Mouse (Mus musculus): ENCODE results near the gene Clec4g. TPM values are rescaled to one million over a fixed set of nuclear protein-coding genes. Genes with fewer than 3 reads are reported as not detected.
"Not testable (repeated sequence)": the region's sequence is repeated elsewhere in the genome, so short reads cannot be mapped to it uniquely, and the experiment has no call there.

Clec4g gene
- total RNA-seq (2021) (under 1 TPM; 0.66 to 0.70 TPM), polyA plus RNA-seq (2012; rRNA removed) (0.45 and 1.3 TPM in 2 replicates)
- long read RNA-seq, result 0 reads

GRCm38 (mm10) chr8:3720551-3720950, at the start of gene Clec4g:
Gene Clec4g (minus strand): TSS chr8:3720651.
- whole genome bisulfite sequencing, result 38% methylated on average over 5 of the region's 5 CpGs
- DNase-seq, result no peak
- TF ChIP-seq POLR2A (IDR thresholded peaks at IDR 0.05; ENCODE audit: insufficient read depth, low read depth, low read length), result no peak
- no peak for TF ChIP-seq CTCF (IDR thresholded peaks at IDR 0.05)
- no peak for TF ChIP-seq EP300 (IDR thresholded peaks at IDR 0.05; ENCODE audit: insufficient read depth, low read depth, low read length)
- no peaks in the 10 kb centered on the region for H3K79me2 ChIP-seq (replicated peaks; ENCODE audit: control insufficient read depth, insufficient read depth, low read length)
- no peaks in the 10 kb centered on the region for H3K27me3 ChIP-seq (ENCODE audit: control insufficient read depth, insufficient read depth, low read length)
- no peaks in the 10 kb centered on the region for H3K36me3 ChIP-seq (ENCODE audit: control insufficient read depth, insufficient read depth, low read length)
- no peak within 1 kb of the TSS for H3K9ac ChIP-seq (ENCODE audit: low read depth, low read length)
- no peaks in the 10 kb centered on the region for H3K4me1 ChIP-seq (ENCODE audit: control insufficient read depth, insufficient read depth, low read length)
- H3K27ac ChIP-seq, result no peak within 1 kb of the TSS
- intact Hi-C loops (cut with DNase I), result no loop called here
- H3K4me3 ChIP-seq, result no peak within 1 kb of the TSS

GRCm38 (mm10) chr8:3768641-3769040, 48.2 kb upstream of the Clec4g start:
- H3K27me3 ChIP-seq (ENCODE audit: control insufficient read depth, insufficient read depth, low read length); intact Hi-C loops (cut with DNase I); H3K9ac ChIP-seq (ENCODE audit: low read depth, low read length); H3K36me3 ChIP-seq (ENCODE audit: control insufficient read depth, insufficient read depth, low read length); H3K4me1 ChIP-seq (ENCODE audit: control insufficient read depth, insufficient read depth, low read length); DNase-seq; H3K27ac ChIP-seq; H3K4me3 ChIP-seq; H3K79me2 ChIP-seq (replicated peaks; ENCODE audit: control insufficient read depth, insufficient read depth, low read length): not testable (repeated sequence)
- WGBS, result 72% methylated on average over 5 of the region's 5 CpGs

GRCm38 (mm10) chr8:3754261-3754850, 33.9 kb upstream of the Clec4g start:
- Histone ChIP-seq H3K79me2 (replicated peaks; ENCODE audit: control insufficient read depth, insufficient read depth, low read length) (no peaks in the 10 kb centered on the region), H3K9ac (ENCODE audit: low read depth, low read length) (no peak overlapping the region), H3K27me3 (ENCODE audit: control insufficient read depth, insufficient read depth, low read length) (no peaks in the 10 kb centered on the region), H3K27ac (no peak overlapping the region), H3K4me3 (no peak overlapping the region), H3K4me1 (ENCODE audit: control insufficient read depth, insufficient read depth, low read length) (no peaks in the 10 kb centered on the region), H3K36me3 (ENCODE audit: control insufficient read depth, insufficient read depth, low read length) (no peaks in the 10 kb centered on the region)
- WGBS, result 69% methylated on average over 18 of the region's 18 CpGs
- no peak for TF ChIP-seq CTCF (IDR thresholded peaks at IDR 0.05)
- TF ChIP-seq POLR2A (IDR thresholded peaks at IDR 0.05; ENCODE audit: insufficient read depth, low read depth, low read length), result no peak
- TF ChIP-seq EP300 (IDR thresholded peaks at IDR 0.05; ENCODE audit: insufficient read depth, low read depth, low read length), result no peak
- intact Hi-C loops (cut with DNase I), result no loop called here
- peak; percentile 44 to 64 for DNase-seq

GRCm38 (mm10) chr8:3748761-3749160, 28.3 kb upstream of the Clec4g start, which contains the start of gene Cd209a:
Gene Cd209a (minus strand): TSS chr8:3748984.
- no peaks in the 10 kb centered on the region for H3K79me2 ChIP-seq (replicated peaks; ENCODE audit: control insufficient read depth, insufficient read depth, low read length)
- 75% methylated on average over 4 of the region's 4 CpGs for WGBS
- H3K36me3 ChIP-seq (ENCODE audit: control insufficient read depth, insufficient read depth, low read length), result no peaks in the 10 kb centered on the region
- no peak within 1 kb of the TSS for H3K4me3 ChIP-seq
- intact Hi-C loops (cut with DNase I), result no loop called here
- H3K27me3 ChIP-seq (ENCODE audit: control insufficient read depth, insufficient read depth, low read length), result no peaks in the 10 kb centered on the region
- no peak within 1 kb of the TSS for H3K27ac ChIP-seq
- H3K9ac ChIP-seq (ENCODE audit: low read depth, low read length), result no peak within 1 kb of the TSS
- H3K4me1 ChIP-seq (ENCODE audit: control insufficient read depth, insufficient read depth, low read length), result no peaks in the 10 kb centered on the region
- TF ChIP-seq POLR2A (IDR thresholded peaks at IDR 0.05; ENCODE audit: insufficient read depth, low read depth, low read length) (no peak), CTCF (IDR thresholded peaks at IDR 0.05) (no peak), EP300 (IDR thresholded peaks at IDR 0.05; ENCODE audit: insufficient read depth, low read depth, low read length) (no peak)
- DNase-seq, result no peak

- H3K4me3 ChIP-seq, result no peak overlapping the region
- WGBS, result 49% methylated on average over 2 of the region's 2 CpGs
- H3K27me3 ChIP-seq (ENCODE audit: control insufficient read depth, insufficient read depth, low read length), result no peaks in the 10 kb centered on the region
- TF ChIP-seq EP300 (IDR thresholded peaks at IDR 0.05; ENCODE audit: insufficient read depth, low read depth, low read length) (no peak), POLR2A (IDR thresholded peaks at IDR 0.05; ENCODE audit: insufficient read depth, low read depth, low read length) (no peak), CTCF (IDR thresholded peaks at IDR 0.05) (no peak)
- H3K79me2 ChIP-seq (replicated peaks; ENCODE audit: control insufficient read depth, insufficient read depth, low read length), result no peaks in the 10 kb centered on the region
- intact Hi-C loops (cut with DNase I), result no loop called here
- no peaks in the 10 kb centered on the region for H3K4me1 ChIP-seq (ENCODE audit: control insufficient read depth, insufficient read depth, low read length)
- no peaks in the 10 kb centered on the region for H3K36me3 ChIP-seq (ENCODE audit: control insufficient read depth, insufficient read depth, low read length)
- H3K27ac ChIP-seq, result no peak overlapping the region
- DNase-seq, result no peak
- H3K9ac ChIP-seq (ENCODE audit: low read depth, low read length), result no peak overlapping the region
Measured at GRCm38 (mm10) chr8:3736947-3737346, 16.5 kb upstream of the Clec4g start.

- no peak for TF ChIP-seq CTCF (IDR thresholded peaks at IDR 0.05)
- no peak for TF ChIP-seq EP300 (IDR thresholded peaks at IDR 0.05; ENCODE audit: insufficient read depth, low read depth, low read length)
- no peak for TF ChIP-seq POLR2A (IDR thresholded peaks at IDR 0.05; ENCODE audit: insufficient read depth, low read depth, low read length)
- Histone ChIP-seq H3K4me3 (no peak overlapping the region), H3K27me3 (ENCODE audit: control insufficient read depth, insufficient read depth, low read length) (no peaks in the 10 kb centered on the region), H3K9ac (ENCODE audit: low read depth, low read length) (no peak overlapping the region), H3K36me3 (ENCODE audit: control insufficient read depth, insufficient read depth, low read length) (no peaks in the 10 kb centered on the region), H3K79me2 (replicated peaks; ENCODE audit: control insufficient read depth, insufficient read depth, low read length) (no peaks in the 10 kb centered on the region), H3K4me1 (ENCODE audit: control insufficient read depth, insufficient read depth, low read length) (no peaks in the 10 kb centered on the region), H3K27ac (no peak overlapping the region)
- WGBS, result 76% methylated on average over 2 of the region's 2 CpGs
- no peak for DNase-seq
- intact Hi-C loops (cut with DNase I), result no loop called here
Measured at GRCm38 (mm10) chr8:3735599-3735998, 15.1 kb upstream of the Clec4g start.

Measured in heart, adult 2 months (tissue).